ENCODE assay signal across 8 mouse cellular contexts in genomic region chr17:88440285-88441000, GRCm38 (mm10). TPM values are rescaled to one million over a fixed set of nuclear protein-coding genes. Genes with fewer than 3 reads are reported as not detected.
DNase-seq lines count a peak whose midpoint lies in the region; ATAC-seq lines count a peak whose summit lies in the region.

TSS of gene Foxn2 (plus strand) at chr17:88440711.

- H3K27me3 ChIP-seq in hindbrain, embryonic 11.5 days (ENCODE audit: control insufficient read depth, insufficient read depth, low read length), result no peaks in the 10 kb centered on the region

- H3K4me3 ChIP-seq in hindbrain, embryonic 11.5 days (ENCODE audit: low read depth, low read length), result peak within 1 kb of the TSS; percentile 91

- no peaks in the 10 kb centered on the region for H3K36me3 ChIP-seq in hindbrain, embryonic 11.5 days (ENCODE audit: control insufficient read depth, insufficient read depth, low read length)

- no peaks in the 10 kb centered on the region for H3K4me1 ChIP-seq in hindbrain, embryonic 11.5 days (replicated peaks; ENCODE audit: control insufficient read depth, insufficient read depth, low read length)

- peak within 1 kb of the TSS; percentile 72 for H3K4me2 ChIP-seq in hindbrain, embryonic 11.5 days (replicated peaks; ENCODE audit: low read depth, low read length)

- peak within 1 kb of the TSS; percentile 91 for H3K9ac ChIP-seq in hindbrain, embryonic 11.5 days (ENCODE audit: low read depth, low read length)

- peak; percentile 87 for ATAC-seq in frontal cortex, adult (ENCODE audit: low TSS enrichment)
- peak; percentile 92 for ATAC-seq in hindbrain, embryonic 11.5 days (ENCODE audit: low FRiP score)

- DNase-seq in MEL-GATA-1-ER (ENCODE audit: extremely low read depth, low read depth), result peak; percentile 78
- peak; percentile 93 for DNase-seq in cerebellum, adult 8-10 months
- peak; percentile 97 for DNase-seq in hindbrain, embryonic 11.5 days (ENCODE audit: low spot score)
- peak; percentile 90 to 95 for DNase-seq in layer of hippocampus, postnatal 10 days (ENCODE audit: low spot score in 2 of 2)
- DNase-seq in lung, postnatal 10 days, result peak; percentile 97
- DNase-seq in ovary, postnatal 36 days (ENCODE audit: low spot score), result peak; percentile 96
- peak; percentile 97 for DNase-seq in thymus, postnatal 25 days

- H3K27ac ChIP-seq in hindbrain, embryonic 11.5 days (ENCODE audit: low read depth, low read length), result peak within 1 kb of the TSS; percentile 97

- no peaks in the 10 kb centered on the region for H3K9me3 ChIP-seq in hindbrain, embryonic 11.5 days (ENCODE audit: control insufficient read depth, low read length)

- 0% methylated on average over 71 of the region's 93 CpGs for WGBS in hindbrain, embryonic 11.5 days

RNA-seq across cellular contexts. Expression of gene Foxn2, which starts in this region (rescaled TPM):
- polyA plus RNA-seq in hindbrain, embryonic 11.5 days (2014; fragmentation: Nextera tagmentation; extraction: Ambion mirVana), result 9.2 and 9.6 TPM in 2 replicates
- total RNA-seq in layer of hippocampus, postnatal 10 days (2021), result 10 to 100 TPM; 15.6 to 17.4 TPM

Comparison
In these comparisons a context has a peak if more than half of its experiments do, and no peak if none do; other contexts are left out.
1. Peak in every context shown above with its lines: DNase-seq, ATAC-seq, H3K4me3 ChIP-seq and H3K27ac ChIP-seq.